Mouse (Mus musculus) left cerebral cortex, adult 2 months (tissue): ENCODE results near the gene Prss57. TPM values are rescaled to one million over a fixed set of nuclear protein-coding genes. Genes with fewer than 3 reads are reported as not detected.
"Not testable (repeated sequence)": the region's sequence is repeated elsewhere in the genome, so short reads cannot be mapped to it uniquely, and the experiment has no call there.

Source experiments
- DNase-seq, 2 experiments: peaks; one replicate each; pipeline ENCODE4 v3.0.0; 2021 to 2022; ENCODE audit warnings: low spot score in 2 of 2, mixed read lengths in 1 of 2; ENCODE audit errors: extremely low spot score in 1 of 2
- H3K27ac ChIP-seq: fragments of 200-600 bp; 2 replicates; pipeline ENCODE4 v1.8.1; 2022
- H3K4me3 ChIP-seq: fragments of 200-600 bp; 2 replicates; pipeline ENCODE4 v1.8.1; 2022
- CTCF ChIP-seq: fragments of 200-600 bp; IDR thresholded peaks from 2 replicates; pipeline ENCODE4 v1.8.1; 2022; ENCODE audit warnings: antibody characterized with exemption, mild to moderate bottlenecking, moderate library complexity
- intact Hi-C: fragments of 180-260 bp; cut with DNase I; formaldehyde crosslinking; loops from one replicate; pipeline ENCODE4 v1.15.1; 2025
- total RNA-seq, 2 experiments: library from RNA; stranded (reverse); gene quantifications; 2 replicates each; pipeline ENCODE4 v1.2.3; 2021

Gene Prss57
- total RNA-seq, 2 experiments from 2014 or later = 0.58 to 0.75 TPM

- no peak for TF ChIP-seq CTCF
- intact Hi-C loops = no loop called here
- H3K4me3 ChIP-seq = peak overlapping the region; percentile 16; the same call in 1 of the 2 replicates
- DNase-seq = no peak
- no peak overlapping the region for H3K27ac ChIP-seq
These were observed 26.5 kb downstream of the Prss57 start for GRCm38 (mm10) chr10:79764234-79764633.

DNA sequence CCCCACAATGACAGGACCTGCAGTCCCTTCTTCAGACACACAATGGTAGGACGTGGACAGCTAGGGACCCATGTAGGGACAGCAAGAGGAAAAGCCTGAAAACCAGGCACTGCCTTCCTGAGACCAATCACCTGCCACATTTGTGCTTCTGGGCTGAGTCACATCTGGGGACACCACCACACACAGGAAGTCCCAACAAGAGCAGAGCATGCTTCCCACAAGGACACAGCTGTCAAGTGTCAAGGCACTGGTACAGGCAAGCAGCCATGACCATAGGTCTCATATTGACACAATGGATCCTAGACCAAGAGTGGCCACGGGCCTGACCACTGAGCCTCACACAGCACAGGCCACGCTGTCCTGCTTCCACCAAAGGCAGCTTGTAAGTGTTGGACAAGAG, 27.9 kb downstream of the Prss57 start:
- H3K27ac ChIP-seq = no peak overlapping the region
- intact Hi-C loops = no loop called here
- H3K4me3 ChIP-seq = no peak overlapping the region
- TF ChIP-seq CTCF = no peak
- DNase-seq = no peak

GRCm38 (mm10) chr10:79760603-79761143, 30.1 kb downstream of the Prss57 start:
- intact Hi-C loops = no loop called here
- no peak for DNase-seq
- TF ChIP-seq CTCF = no peak
- H3K27ac ChIP-seq = no peak overlapping the region
- no peak overlapping the region for H3K4me3 ChIP-seq

DNA sequence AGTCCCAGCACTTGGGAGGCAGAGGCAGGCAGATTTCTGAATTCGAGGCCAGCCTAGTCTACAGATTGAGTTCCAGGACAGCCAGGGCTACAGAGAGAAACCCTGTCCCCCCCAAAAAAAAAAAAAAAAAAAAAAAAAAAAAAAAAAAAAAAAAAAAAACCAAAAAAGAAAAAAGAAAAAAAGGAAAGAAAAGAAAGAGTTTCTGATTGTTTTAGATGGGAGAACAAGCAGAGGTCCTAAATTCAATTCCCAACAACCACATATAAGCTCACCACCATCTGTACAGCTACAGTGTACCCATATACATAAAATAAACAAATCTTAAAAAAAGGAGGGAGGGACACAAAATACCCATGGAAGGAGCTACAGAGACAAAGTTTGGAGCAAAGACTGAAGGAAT, 31.1 kb downstream of the Prss57 start:
- intact Hi-C loops, H3K27ac ChIP-seq, DNase-seq, H3K4me3 ChIP-seq: not testable (repeated sequence)

DNA sequence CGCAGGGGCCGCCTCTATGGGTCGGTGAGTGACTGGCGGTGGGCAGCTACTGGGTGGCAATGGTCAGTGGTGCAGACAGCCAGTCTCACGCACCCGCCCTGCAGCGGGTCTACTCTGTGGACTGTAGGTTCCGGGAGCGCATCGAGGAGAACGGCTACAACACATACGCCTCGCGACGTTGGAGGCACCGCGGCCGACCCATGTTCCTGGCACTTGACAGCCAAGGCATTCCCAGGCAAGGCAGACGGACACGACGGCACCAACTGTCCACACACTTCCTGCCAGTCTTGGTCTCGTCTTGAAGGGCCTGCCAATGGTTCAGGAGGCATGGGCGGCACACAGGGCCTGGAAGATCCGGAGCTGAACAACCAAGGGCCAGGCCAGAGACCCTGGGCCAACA, 34.1 kb downstream of the Prss57 start:
- intact Hi-C loops = no loop called here
- no peak for DNase-seq
- H3K4me3 ChIP-seq = no peak overlapping the region
- TF ChIP-seq CTCF = no peak
- no peak overlapping the region for H3K27ac ChIP-seq

DNA sequence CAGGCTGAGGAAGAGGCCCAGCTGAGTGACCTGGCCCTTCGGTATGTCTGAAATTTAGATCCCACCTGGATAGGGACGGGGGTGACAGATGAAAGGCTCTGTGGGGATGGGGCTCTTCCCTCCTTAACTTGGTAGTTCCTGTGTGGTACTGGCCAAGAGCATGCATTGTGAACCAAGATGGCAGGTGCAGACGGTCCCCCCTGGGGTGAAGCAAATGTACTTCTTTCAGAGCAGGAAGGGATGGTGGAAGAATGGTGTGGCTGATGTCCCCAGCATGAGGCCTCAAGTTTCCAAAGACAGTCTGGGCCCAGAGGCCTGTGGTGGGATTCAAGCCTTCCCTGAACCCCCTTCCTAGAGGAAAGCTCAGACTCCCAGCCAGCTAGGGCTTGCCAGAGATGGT, 34.9 kb downstream of the Prss57 start:
- H3K27ac ChIP-seq = no peak overlapping the region

DNA sequence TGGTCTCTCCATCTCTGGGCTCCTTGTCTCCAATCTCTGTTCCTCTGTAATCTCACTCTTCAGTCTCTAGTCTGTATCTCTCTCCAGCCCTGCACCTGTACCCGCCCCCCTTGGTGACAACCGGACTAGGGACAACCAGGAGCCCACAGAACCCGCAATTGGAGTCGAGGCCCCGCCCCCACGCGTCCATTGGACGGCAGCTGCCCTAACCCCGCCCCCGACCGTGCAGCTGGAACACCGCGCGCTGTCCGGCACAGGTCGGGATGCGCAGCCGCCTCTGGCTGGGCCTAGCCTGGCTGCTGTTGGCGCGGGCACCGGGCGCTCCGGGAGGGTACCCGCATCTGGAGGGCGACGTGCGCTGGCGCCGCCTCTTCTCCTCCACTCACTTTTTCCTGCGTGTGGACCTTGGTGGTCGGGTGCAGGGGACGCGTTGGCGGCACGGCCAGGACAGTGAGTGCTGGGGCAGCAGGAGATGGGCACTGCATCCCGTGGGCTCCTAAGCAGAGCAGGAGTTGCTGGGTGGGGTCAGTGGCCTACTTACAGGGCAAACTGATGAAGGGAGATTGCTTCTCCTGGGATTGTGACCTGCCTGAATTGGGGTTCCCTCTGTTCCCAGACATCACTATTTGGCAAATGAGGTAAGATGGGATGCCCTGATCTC, 35.8 kb downstream of the Prss57 start, which contains the start of gene Fgf22:
Gene Fgf22 (plus strand): TSS at position 221 of the 661 bp plus-strand sequence.
- Histone ChIP-seq H3K4me3 (peak within 1 kb of the TSS; percentile 54), H3K27ac (peak within 1 kb of the TSS; percentile 60)
- intact Hi-C loops = no loop called here
- TF ChIP-seq CTCF = no peak
- peak; percentile 80 to 82 for DNase-seq

More for the DNA sequence above, 34.9 kb downstream of the Prss57 start:
- DNase-seq = no peak
- TF ChIP-seq CTCF = no peak
- intact Hi-C loops = no loop called here
- no peak overlapping the region for H3K4me3 ChIP-seq

- intact Hi-C loops = no loop called here
- no peak for DNase-seq
- no peak for TF ChIP-seq CTCF
- H3K27ac ChIP-seq = no peak overlapping the region
- H3K4me3 ChIP-seq = no peak overlapping the region
These were observed 42.3 kb downstream of the Prss57 start for GRCm38 (mm10) chr10:79748496-79748895.

- Histone ChIP-seq H3K4me3 (peak overlapping the region; percentile 79), H3K27ac (no peak overlapping the region)
- intact Hi-C loops = no loop called here
- no peak for TF ChIP-seq CTCF
- no peak for DNase-seq
These were observed 44.0 kb downstream of the Prss57 start for GRCm38 (mm10) chr10:79746774-79747151.

DNA sequence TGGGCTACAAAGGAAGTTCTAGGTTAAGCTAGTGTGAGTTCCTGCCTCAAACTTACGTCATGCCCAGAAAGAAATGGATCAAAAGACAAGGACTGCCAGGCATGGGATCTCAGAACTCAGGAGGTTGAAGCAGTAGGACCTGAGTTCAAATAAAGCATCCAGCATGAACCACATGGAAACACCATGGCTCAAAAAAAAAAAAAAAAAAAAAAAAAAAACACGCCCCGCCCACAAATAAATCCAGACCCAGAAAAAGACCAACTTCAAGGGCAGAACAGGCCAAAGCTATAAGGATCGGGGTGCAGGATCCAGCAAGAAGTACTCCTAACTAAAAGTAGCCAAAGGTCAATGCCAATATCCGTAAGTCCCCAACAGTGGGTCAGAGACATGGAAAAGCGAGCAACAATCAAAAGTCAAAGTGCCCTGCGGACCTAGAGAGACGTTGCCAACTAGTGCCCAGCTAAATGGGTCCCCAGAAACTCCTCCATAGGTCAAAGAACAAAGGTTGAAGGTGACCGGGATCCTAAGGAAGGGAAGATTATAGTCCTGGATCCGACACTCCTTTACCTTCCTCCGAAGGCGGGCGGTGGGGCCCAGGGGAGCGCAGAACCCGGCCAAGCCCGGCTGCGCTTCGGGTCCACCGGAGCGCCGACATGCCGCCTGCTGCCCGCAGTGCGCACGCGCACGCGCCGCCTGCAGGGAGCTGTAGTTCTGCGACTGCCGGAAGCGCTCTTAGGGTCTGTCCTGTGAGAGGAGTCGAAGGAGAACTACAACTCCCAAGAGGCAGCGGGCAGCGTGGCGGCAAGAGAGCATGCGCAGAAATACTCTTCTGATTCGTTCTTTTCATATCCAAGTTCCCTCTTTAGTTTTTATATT, 44.6 kb downstream of the Prss57 start, which contains the start of gene Polrmt:
Gene Polrmt (minus strand): TSS at position 684 of the 876 bp plus-strand sequence.
- Histone ChIP-seq H3K4me3 (peak within 1 kb of the TSS; percentile 79), H3K27ac (peak within 1 kb of the TSS; percentile 34)
- intact Hi-C loops = no loop called here
- TF ChIP-seq CTCF = peak; percentile 58
- peak; percentile 94 to 96 for DNase-seq

DNA sequence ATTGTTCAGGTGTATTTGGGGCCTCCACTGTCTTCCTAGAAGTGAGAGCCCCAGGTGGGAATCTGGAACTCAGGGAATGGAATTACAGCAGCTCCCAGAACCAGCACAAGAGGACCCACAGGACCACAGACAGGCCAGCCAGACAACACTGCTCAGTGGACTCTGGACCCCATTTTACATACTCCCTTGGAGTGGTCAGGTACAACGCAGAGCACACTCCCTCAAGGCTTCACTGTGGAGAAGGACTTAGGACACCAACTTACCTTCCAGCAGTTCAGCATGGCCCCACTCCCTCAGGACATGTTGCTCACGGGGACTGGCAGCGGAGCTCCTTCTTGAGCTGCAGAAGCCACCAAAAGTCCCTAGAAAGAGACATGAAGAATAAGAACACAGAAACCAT, 45.4 kb downstream of the Prss57 start:
- intact Hi-C loops = no loop called here
- no peak for TF ChIP-seq CTCF
- Histone ChIP-seq H3K4me3 (peak overlapping the region; percentile 79; the same call in 1 of the 2 replicates), H3K27ac (no peak overlapping the region)
- DNase-seq = no peak
